Comparison of ENCODE assay signal across 8 mouse cellular contexts in the genomic region with DNA sequence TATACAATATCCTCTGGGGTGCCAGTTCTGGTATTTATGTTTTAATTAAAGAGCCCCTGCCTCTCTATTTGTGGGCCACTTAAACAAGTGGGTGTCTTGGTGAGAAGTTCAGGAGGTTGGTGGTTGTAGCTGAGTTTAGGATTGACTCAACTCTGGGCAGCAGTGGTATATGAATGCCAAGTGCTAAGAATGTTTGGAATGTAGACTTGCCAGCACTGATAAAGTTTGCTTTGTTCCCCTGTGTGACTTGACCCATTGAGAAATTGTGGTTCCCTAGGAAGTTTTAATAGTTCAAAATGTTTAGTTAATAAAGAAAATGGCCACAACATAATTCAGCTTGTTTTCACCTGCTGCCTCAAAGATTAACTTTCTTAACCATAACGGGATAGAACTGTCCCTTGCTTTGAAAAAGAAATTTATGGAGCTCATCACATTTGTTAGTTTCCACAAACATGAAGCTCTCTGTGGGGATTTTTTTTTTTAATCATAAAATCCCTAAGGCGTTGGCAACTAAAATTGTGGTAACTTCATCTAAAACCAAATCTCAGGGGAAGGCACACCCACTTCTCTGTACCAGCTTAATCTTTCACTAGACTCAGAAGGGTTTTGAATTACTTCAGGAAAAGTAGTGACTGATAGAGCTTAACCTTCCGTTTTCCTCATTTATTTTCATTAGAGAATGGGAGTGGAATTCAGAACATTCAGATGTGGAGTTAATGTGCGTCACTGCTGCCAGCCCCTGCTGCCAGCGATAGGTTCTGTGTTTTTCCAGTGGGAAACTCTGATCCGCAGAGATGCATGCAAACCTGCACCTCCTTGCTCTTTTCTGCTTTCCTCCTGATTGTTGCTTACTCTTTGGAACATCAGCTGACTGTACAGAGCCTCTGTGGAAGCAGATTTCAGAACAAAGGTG.
DNase-seq lines count a peak whose midpoint lies in the region; ATAC-seq and TF ChIP-seq lines count a peak whose summit lies in the region.
"Had no signal": no experiment of that assay in that cellular context is flagged by ENCODE, and none has a peak within 500 bp of the region (broad histone marks: within the 10 kb centered on the region; RNA-seq: fewer than 3 reads in every experiment).

No protein-coding gene starts in this region.

- TF ChIP-seq POLR2A in olfactory bulb, adult 2 months (IDR thresholded peaks at IDR 0.05; ENCODE audit: insufficient read depth, low read depth, low read length) = no peak

- H3K36me3 ChIP-seq in heart, embryonic 11.5 days (ENCODE audit: control insufficient read depth, insufficient read depth, low read length) = no peaks in the 10 kb centered on the region
- no peaks in the 10 kb centered on the region; the same call in 1 of the 2 replicates for H3K36me3 ChIP-seq in kidney, embryonic 14.5 days (ENCODE audit: control insufficient read depth, insufficient read depth, low read length)

- H3K9ac ChIP-seq in heart, embryonic 11.5 days (ENCODE audit: low read depth, low read length) = peak overlapping the region; percentile 6; the same call in 1 of the 2 replicates
- no peak overlapping the region for H3K9ac ChIP-seq in kidney, embryonic 14.5 days (ENCODE audit: low read depth, low read length)
- H3K9ac ChIP-seq: liver, embryonic 15.5 days had no signal

- ATAC-seq in heart, embryonic 11.5 days (replicated peaks; ENCODE audit: insufficient number of reproducible peaks, low FRiP score, low TSS enrichment) = peak; percentile 71
- ATAC-seq in kidney, embryonic 14.5 days (ENCODE audit: low FRiP score, low TSS enrichment) = peak; percentile 70
- no peak for ATAC-seq in cerebellum, adult (ENCODE audit: insufficient number of reproducible peaks, low FRiP score, low TSS enrichment)

- H3K9me3 ChIP-seq in heart, embryonic 11.5 days (replicated peaks; ENCODE audit: control insufficient read depth, low read length) = no peaks in the 10 kb centered on the region
- H3K9me3 ChIP-seq in kidney, embryonic 14.5 days (ENCODE audit: control insufficient read depth, low read length) = no peaks in the 10 kb centered on the region
- H3K9me3 ChIP-seq: liver, embryonic 15.5 days had no signal

- H3K4me3 ChIP-seq in heart, embryonic 11.5 days (ENCODE audit: low read depth, low read length) = peak overlapping the region; percentile 4; the same call in 1 of the 2 replicates
- peak overlapping the region; percentile 12; the same call in 1 of the 2 replicates for H3K4me3 ChIP-seq in kidney, embryonic 14.5 days (ENCODE audit: low read length)
- no peak overlapping the region for H3K4me3 ChIP-seq in olfactory bulb, adult 2 months (ENCODE audit: insufficient read depth, low read depth, low read length)
- H3K4me3 ChIP-seq: liver, embryonic 15.5 days had no signal

- 25% methylated on average over 6 of the region's 6 CpGs for WGBS in heart, embryonic 11.5 days (ENCODE audit: insufficient replicate concordance)
- 19% methylated on average over 6 of the region's 6 CpGs for WGBS in kidney, embryonic 14.5 days
- WGBS in olfactory bulb, adult 2 months = 42% methylated on average over 6 of the region's 6 CpGs

- DNase-seq in lung, adult 18-20 months = peak; percentile 19 to 49
- DNase-seq in lung, postnatal 14 days = no peak
- no peak for DNase-seq in testis, postnatal 14 days (ENCODE audit: low spot score)

- H3K27ac ChIP-seq in heart, embryonic 11.5 days (ENCODE audit: low read depth, low read length) = peak overlapping the region; percentile 82
- H3K27ac ChIP-seq in kidney, embryonic 14.5 days (ENCODE audit: low read depth, low read length) = peak overlapping the region; percentile 71
- peak overlapping the region; percentile 57; the same call in 1 of the 2 replicates for H3K27ac ChIP-seq in olfactory bulb, adult 2 months (ENCODE audit: insufficient read depth, low read depth, low read length)
- H3K27ac ChIP-seq: liver, embryonic 15.5 days had no signal

- TF ChIP-seq CTCF in olfactory bulb, adult 2 months (IDR thresholded peaks at IDR 0.05; ENCODE audit: insufficient read depth, low read depth, low read length) = no peak

- H3K4me2 ChIP-seq in heart, embryonic 11.5 days = peak overlapping the region; percentile 49
- peak overlapping the region; percentile 31 for H3K4me2 ChIP-seq in kidney, embryonic 14.5 days (replicated peaks; ENCODE audit: low read depth, low read length)
- H3K4me2 ChIP-seq: liver, embryonic 15.5 days had no signal

- no peaks in the 10 kb centered on the region for H3K27me3 ChIP-seq in heart, embryonic 11.5 days (ENCODE audit: control insufficient read depth, insufficient read depth, low read length)
- H3K27me3 ChIP-seq in kidney, embryonic 14.5 days (ENCODE audit: control insufficient read depth, insufficient read depth, low read length) = no peaks in the 10 kb centered on the region
- H3K27me3 ChIP-seq: liver, embryonic 15.5 days had no signal

- peaks cover 23% of the 10 kb centered on the region for H3K4me1 ChIP-seq in heart, embryonic 11.5 days (ENCODE audit: control insufficient read depth, insufficient read depth, low read length)
- no peaks in the 10 kb centered on the region for H3K4me1 ChIP-seq in kidney, embryonic 14.5 days (ENCODE audit: control insufficient read depth, insufficient read depth, low read length)
- H3K4me1 ChIP-seq in olfactory bulb, adult 2 months (ENCODE audit: control insufficient read depth, insufficient read depth, low read length) = peaks cover 2% of the 10 kb centered on the region; the same call in 1 of the 2 replicates

Comparison
In these comparisons a context has a peak if more than half of its experiments do, and no peak if none do; other contexts are left out.
1. DNase-seq: peak in lung, adult 18-20 months (2 of 2); none in lung, postnatal 14 days (single experiment) and testis, postnatal 14 days (single experiment).
2. Peak in every context shown above with its lines, with median percentiles within 50 percentile points of each other: H3K27ac ChIP-seq.